Mouse (Mus musculus) midbrain, postnatal 0 days (tissue): ENCODE results near the gene Cdc14a. TPM values are rescaled to one million over a fixed set of nuclear protein-coding genes. Genes with fewer than 3 reads are reported as not detected.
A peak's percentile ranks its signal among the peaks of the same experiment; 100 is the strongest.

Source experiments
- ATAC-seq: fragments of 200-750 bp; cut with Nextera tagmentation; 2 replicates; pipeline ENCODE4 v1.8.0; 2017; ENCODE audit warnings: moderate number of reproducible peaks, mild to moderate bottlenecking, moderate TSS enrichment, moderate library complexity; ENCODE audit not compliant: low FRiP score
- DNase-seq: peaks from one replicate; pipeline ENCODE4 v3.0.0-alpha.2; 2015; ENCODE audit warnings: low spot score
- H3K27ac ChIP-seq: fragments of 300-500 bp; sonication (generic); 2 replicates; pipeline ENCODE4 v1.5.1; 2014; ENCODE audit warnings: low read depth, mild to moderate bottlenecking, low read length, mixed read lengths
- H3K27me3 ChIP-seq: fragments of 300-500 bp; sonication (generic); 2 replicates; pipeline ENCODE4 v1.6.1; 2014; ENCODE audit warnings: low read length, control low read depth, mixed read lengths; ENCODE audit not compliant: insufficient read depth
- H3K36me3 ChIP-seq: fragments of 300-500 bp; sonication (generic); 2 replicates; pipeline ENCODE4 v1.6.1; 2014; ENCODE audit warnings: low read length, control low read depth, mixed read lengths; ENCODE audit not compliant: insufficient read depth
- H3K4me1 ChIP-seq: fragments of 300-500 bp; sonication (generic); 2 replicates; pipeline ENCODE4 v1.6.1; 2014; ENCODE audit warnings: mild to moderate bottlenecking, control low read depth, antibody characterized with exemption, low read length, mixed read lengths; ENCODE audit not compliant: insufficient read depth
- H3K4me2 ChIP-seq: fragments of 300-500 bp; sonication (generic); 2 replicates; pipeline ENCODE4 v1.6.1; 2014; ENCODE audit warnings: low read depth, mild to moderate bottlenecking, low read length, mixed read lengths; ENCODE audit not compliant: poor library complexity, severe bottlenecking
- H3K4me3 ChIP-seq: fragments of 300-500 bp; sonication (generic); 2 replicates; pipeline ENCODE4 v1.5.1; 2014; ENCODE audit warnings: low read depth, mild to moderate bottlenecking, low read length, moderate library complexity
- H3K9ac ChIP-seq: fragments of 300-500 bp; sonication (generic); replicated peaks from 2 replicates; pipeline ENCODE4 v1.6.1; 2014; ENCODE audit warnings: mild to moderate bottlenecking, low read length, moderate library complexity, mixed read lengths; ENCODE audit not compliant: poor library complexity, severe bottlenecking
- H3K9me3 ChIP-seq: fragments of 300-500 bp; sonication (generic); 2 replicates; pipeline ENCODE4 v1.6.1; 2016; ENCODE audit warnings: low read length, control low read depth
- CTCF ChIP-seq: IDR thresholded peaks from 2 replicates; pipeline ENCODE4 v1.5.1; 2016; ENCODE audit warnings: antibody characterized with exemption, mild to moderate bottlenecking
- WGBS: fragments of 180-500 bp; shearing (Covaris S2); extraction: QIAGEN DNeasy Blood & Tissue Kit; methylation state at CpG from one replicate; pipeline ENCODE4 v1.1.7; 2014; 5-methylcytosine and 5-hydroxymethylcytosine counted together
- polyA plus RNA-seq: library from polyadenylated mRNA; unstranded; fragments of >200 nt; fragmentation: Nextera tagmentation; extraction: Ambion mirVana; gene quantifications from 2 replicates; pipeline ENCODE4 v1.2.1, GENCODE M21; 2015
- total RNA-seq: library from RNA; depleted of rRNA; stranded (reverse); fragments of >200 nt; gene quantifications from 2 replicates; pipeline ENCODE4 v1.2.3, GENCODE M21; 2014

Gene Cdc14a
- total and polyA plus RNA-seq, 2 experiments from 2014 or later, result 2.2 to 3.1 TPM

GRCm38 (mm10) chr3:116310033-116310432, 113.8 kb downstream of the Cdc14a start:
- no peak for DNase-seq
- ATAC-seq, result peak; percentile 70
- no peak overlapping the region for H3K4me2 ChIP-seq
- H3K9ac ChIP-seq, result no peak overlapping the region
- H3K4me1 ChIP-seq, result 0 out of 2 replicates have a peak, but pooled peaks cover 3% of the 10 kb centered on the region
- H3K9me3 ChIP-seq, result no peaks in the 10 kb centered on the region
- no peak overlapping the region for H3K4me3 ChIP-seq
- no peak for TF ChIP-seq CTCF
- no peaks in the 10 kb centered on the region for H3K27me3 ChIP-seq
- WGBS, result 69% methylated on average over 10 of the region's 10 CpGs
- no peak overlapping the region for H3K27ac ChIP-seq
- no peaks in the 10 kb centered on the region for H3K36me3 ChIP-seq

- no peaks in the 10 kb centered on the region for H3K36me3 ChIP-seq
- no peak overlapping the region for H3K4me2 ChIP-seq
- H3K4me3 ChIP-seq, result no peak overlapping the region
- WGBS, result 62% methylated on average over 18 of the region's 18 CpGs
- TF ChIP-seq CTCF, result 0 out of 2 replicates have a peak, but pooled peaks have one; percentile 23
- H3K4me1 ChIP-seq, result no peaks in the 10 kb centered on the region
- ATAC-seq (peak; percentile 38; the same call in 1 of the 2 replicates), DNase-seq (peak; percentile 38)
- no peak overlapping the region for H3K27ac ChIP-seq
- H3K9me3 ChIP-seq, result no peaks in the 10 kb centered on the region
- H3K27me3 ChIP-seq, result no peaks in the 10 kb centered on the region
- no peak overlapping the region for H3K9ac ChIP-seq
Observed at GRCm38 (mm10) chr3:116304800-116305753, 118.8 kb downstream of the Cdc14a start.

GRCm38 (mm10) chr3:116302581-116302980, 121.3 kb downstream of the Cdc14a start:
- WGBS, result 97% methylated on average over 7 of the region's 7 CpGs
- H3K4me2 ChIP-seq, result no peak overlapping the region

GRCm38 (mm10) chr3:116301754-116302153, 122.1 kb downstream of the Cdc14a start:
- no peak for ATAC-seq
- 93% methylated on average over 6 of the region's 6 CpGs for WGBS

More at GRCm38 (mm10) chr3:116302581-116302980, 121.3 kb downstream of the Cdc14a start:
- H3K9me3 ChIP-seq, result no peaks in the 10 kb centered on the region
- H3K27me3 ChIP-seq, result no peaks in the 10 kb centered on the region
- no peak overlapping the region for H3K4me3 ChIP-seq
- no peak for ATAC-seq
- no peak overlapping the region for H3K9ac ChIP-seq
- no peak for TF ChIP-seq CTCF
- no peak overlapping the region for H3K27ac ChIP-seq
- H3K4me1 ChIP-seq, result no peaks in the 10 kb centered on the region
- no peaks in the 10 kb centered on the region for H3K36me3 ChIP-seq
- DNase-seq, result no peak

GRCm38 (mm10) chr3:116298727-116299126, 125.1 kb downstream of the Cdc14a start:
- H3K4me2 ChIP-seq, result no peak overlapping the region
- TF ChIP-seq CTCF, result no peak
- H3K27ac ChIP-seq, result no peak overlapping the region
- no peak overlapping the region for H3K9ac ChIP-seq
- no peak for DNase-seq
- ATAC-seq, result no peak
- H3K4me3 ChIP-seq, result no peak overlapping the region
- no peaks in the 10 kb centered on the region for H3K36me3 ChIP-seq
- no peaks in the 10 kb centered on the region for H3K4me1 ChIP-seq
- H3K9me3 ChIP-seq, result no peaks in the 10 kb centered on the region
- WGBS, result 96% methylated on average over 10 of the region's 10 CpGs
- no peaks in the 10 kb centered on the region for H3K27me3 ChIP-seq

More at GRCm38 (mm10) chr3:116301754-116302153, 122.1 kb downstream of the Cdc14a start:
- TF ChIP-seq CTCF, result no peak
- no peak overlapping the region for H3K4me2 ChIP-seq
- H3K4me3 ChIP-seq, result no peak overlapping the region
- no peaks in the 10 kb centered on the region for H3K4me1 ChIP-seq
- no peaks in the 10 kb centered on the region for H3K27me3 ChIP-seq
- H3K9ac ChIP-seq, result no peak overlapping the region
- no peaks in the 10 kb centered on the region for H3K36me3 ChIP-seq
- H3K27ac ChIP-seq, result no peak overlapping the region
- H3K9me3 ChIP-seq, result no peaks in the 10 kb centered on the region
- DNase-seq, result no peak

GRCm38 (mm10) chr3:116298003-116298402, 125.8 kb downstream of the Cdc14a start:
- DNase-seq, result no peak
- 94% methylated on average over 8 of the region's 8 CpGs for WGBS
- no peak for TF ChIP-seq CTCF

More at GRCm38 (mm10) chr3:116298003-116298402, 125.8 kb downstream of the Cdc14a start:
- Histone ChIP-seq H3K4me2 (no peak overlapping the region), H3K36me3 (no peaks in the 10 kb centered on the region), H3K4me3 (no peak overlapping the region), H3K27me3 (no peaks in the 10 kb centered on the region), H3K9me3 (no peaks in the 10 kb centered on the region), H3K27ac (no peak overlapping the region), H3K4me1 (no peaks in the 10 kb centered on the region), H3K9ac (no peak overlapping the region)
- ATAC-seq, result no peak
